Mouse (Mus musculus) hindbrain, embryonic 15.5 days (tissue): ENCODE results near the gene Gmcl1. TPM values are rescaled to one million over a fixed set of nuclear protein-coding genes. Genes with fewer than 3 reads are reported as not detected.

Experiments
- ATAC-seq: fragments of 200-750 bp; cut with Nextera tagmentation; 2 replicates; pipeline ENCODE4 v1.8.0; 2017; ENCODE audit warnings: low read depth, moderate number of reproducible peaks, moderate TSS enrichment; ENCODE audit not compliant: low FRiP score
- H3K27ac ChIP-seq: fragments of 300-500 bp; sonication (generic); replicated peaks from 2 replicates; pipeline ENCODE4 v1.5.1; 2015; ENCODE audit warnings: mild to moderate bottlenecking, inconsistent platforms
- H3K27me3 ChIP-seq: fragments of 300-500 bp; sonication (generic); 2 replicates; pipeline ENCODE4 v1.6.1; 2015; ENCODE audit warnings: control low read depth, inconsistent platforms
- H3K36me3 ChIP-seq: fragments of 300-500 bp; sonication (generic); 2 replicates; pipeline ENCODE4 v1.6.1; 2015; ENCODE audit warnings: control low read depth, inconsistent platforms
- H3K4me1 ChIP-seq: fragments of 300-500 bp; sonication (generic); replicated peaks from 2 replicates; pipeline ENCODE4 v1.6.1; 2015; ENCODE audit warnings: control low read depth, inconsistent platforms
- H3K4me2 ChIP-seq: fragments of 300-500 bp; sonication (generic); 2 replicates; pipeline ENCODE4 v1.6.1; 2015; ENCODE audit warnings: moderate library complexity, mild to moderate bottlenecking, inconsistent platforms
- H3K4me3 ChIP-seq: fragments of 300-500 bp; sonication (generic); 2 replicates; pipeline ENCODE4 v1.5.1; 2015; ENCODE audit warnings: mild to moderate bottlenecking, inconsistent platforms
- H3K9ac ChIP-seq: fragments of 300-500 bp; sonication (generic); 2 replicates; pipeline ENCODE4 v1.6.1; 2015; ENCODE audit warnings: inconsistent platforms
- H3K9me3 ChIP-seq: fragments of 300-500 bp; sonication (generic); 2 replicates; pipeline ENCODE4 v1.6.1; 2016; ENCODE audit warnings: control low read depth, inconsistent platforms
- WGBS: fragments of 180-500 bp; shearing (Covaris S2); methylation state at CpG from one replicate; pipeline ENCODE4 v1.1.7; 2015; 5-methylcytosine and 5-hydroxymethylcytosine counted together
- polyA plus RNA-seq: library from polyadenylated mRNA; unstranded; fragments of >200 nt; fragmentation: Nextera tagmentation; extraction: Ambion mirVana; gene quantifications from 2 replicates; pipeline ENCODE4 v1.2.1, GENCODE M21; 2015

The Gmcl1 gene
- polyA plus RNA-seq, 1 experiment from 2014 or later = 36.4 TPM

DNA sequence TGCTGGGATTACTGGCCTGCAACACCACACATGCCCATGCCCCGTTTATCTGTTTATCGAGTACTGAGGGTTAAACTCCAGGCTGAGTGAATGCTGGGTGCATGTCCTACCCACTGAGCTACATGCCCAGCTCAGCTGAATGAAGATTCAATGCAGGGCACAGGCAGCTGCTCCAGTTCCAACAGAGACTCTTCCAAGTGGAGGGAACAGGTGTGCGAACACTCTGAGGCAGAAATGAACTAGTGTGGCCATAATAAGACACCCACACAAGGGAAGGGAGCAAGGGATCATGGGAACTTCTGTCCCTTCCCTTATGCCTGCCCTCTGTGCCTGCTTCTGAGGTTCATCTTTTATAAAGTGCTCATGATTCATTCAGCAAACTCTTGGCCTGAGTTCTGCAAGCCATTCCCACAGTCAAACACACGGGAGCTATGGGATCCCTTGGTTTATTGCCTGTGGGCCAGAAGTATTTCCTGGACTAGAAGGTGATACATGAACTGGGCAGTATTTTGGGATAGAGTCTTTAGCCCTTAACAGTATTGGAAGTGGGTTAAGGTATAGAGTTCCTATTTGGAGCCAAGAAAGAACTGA is 35.1 kb upstream of the Gmcl1 start:
- no peaks in the 10 kb centered on the region for H3K9me3 ChIP-seq
- H3K9ac ChIP-seq = no peak overlapping the region
- H3K4me1 ChIP-seq = no peaks in the 10 kb centered on the region
- H3K27me3 ChIP-seq = no peaks in the 10 kb centered on the region
- H3K36me3 ChIP-seq = no peaks in the 10 kb centered on the region
- WGBS = 91% methylated on average over 4 of the region's 4 CpGs
- H3K4me2 ChIP-seq = no peak overlapping the region
- H3K27ac ChIP-seq = no peak overlapping the region
- no peak for ATAC-seq
- no peak overlapping the region for H3K4me3 ChIP-seq

DNA sequence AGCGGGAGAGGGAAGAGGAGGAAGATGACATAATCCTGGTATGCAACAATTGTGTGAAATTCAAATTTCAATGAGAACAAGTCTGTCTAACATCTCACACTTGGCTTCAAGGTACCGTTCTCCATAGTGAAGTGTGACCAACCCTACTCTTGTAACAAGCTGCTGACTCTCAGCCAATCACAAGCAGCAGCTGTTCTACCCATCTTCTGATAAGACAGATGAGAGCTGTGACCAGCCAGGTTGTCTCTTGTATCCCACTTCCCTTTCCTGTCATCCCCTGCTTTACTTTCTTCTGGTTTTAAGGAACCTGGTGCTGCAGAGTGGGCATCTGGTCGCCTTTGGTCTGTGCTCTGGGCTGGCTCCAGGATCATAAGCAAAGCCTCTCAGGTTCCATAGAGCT is 34.3 kb upstream of the Gmcl1 start:
- Histone ChIP-seq H3K4me3 (no peak overlapping the region), H3K27ac (no peak overlapping the region), H3K4me2 (no peak overlapping the region), H3K9ac (no peak overlapping the region), H3K36me3 (no peaks in the 10 kb centered on the region), H3K4me1 (no peaks in the 10 kb centered on the region), H3K27me3 (no peaks in the 10 kb centered on the region), H3K9me3 (no peaks in the 10 kb centered on the region)
- WGBS = 86% methylated on average over 3 of the region's 3 CpGs
- ATAC-seq = no peak

DNA sequence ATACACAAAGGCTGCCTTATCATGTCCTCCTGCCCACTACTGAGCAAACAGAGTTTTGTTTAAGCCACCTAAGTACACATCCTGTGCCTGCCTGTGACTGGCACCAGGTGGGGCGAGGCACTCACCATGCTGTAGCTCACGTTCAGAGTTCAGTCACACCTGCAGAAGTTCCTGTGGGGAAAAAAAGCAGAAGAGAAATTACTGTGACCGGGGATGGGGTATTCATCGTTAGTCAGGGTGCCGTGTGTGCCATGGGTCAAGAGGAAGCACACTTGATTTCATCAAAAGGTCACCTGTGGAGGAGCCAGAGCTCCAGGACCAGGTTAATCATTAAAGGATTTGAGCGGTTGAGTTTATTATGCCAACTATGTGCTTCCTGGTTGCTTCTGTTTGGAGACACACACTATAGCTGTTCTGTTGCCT is 32.5 kb upstream of the Gmcl1 start:
- WGBS = 86% methylated on average over 6 of the region's 6 CpGs
- no peaks in the 10 kb centered on the region for H3K9me3 ChIP-seq
- no peak overlapping the region for H3K27ac ChIP-seq
- H3K4me2 ChIP-seq = no peak overlapping the region
- H3K9ac ChIP-seq = no peak overlapping the region
- H3K4me3 ChIP-seq = no peak overlapping the region
- ATAC-seq = no peak
- no peaks in the 10 kb centered on the region for H3K36me3 ChIP-seq
- H3K4me1 ChIP-seq = no peaks in the 10 kb centered on the region
- H3K27me3 ChIP-seq = no peaks in the 10 kb centered on the region

DNA sequence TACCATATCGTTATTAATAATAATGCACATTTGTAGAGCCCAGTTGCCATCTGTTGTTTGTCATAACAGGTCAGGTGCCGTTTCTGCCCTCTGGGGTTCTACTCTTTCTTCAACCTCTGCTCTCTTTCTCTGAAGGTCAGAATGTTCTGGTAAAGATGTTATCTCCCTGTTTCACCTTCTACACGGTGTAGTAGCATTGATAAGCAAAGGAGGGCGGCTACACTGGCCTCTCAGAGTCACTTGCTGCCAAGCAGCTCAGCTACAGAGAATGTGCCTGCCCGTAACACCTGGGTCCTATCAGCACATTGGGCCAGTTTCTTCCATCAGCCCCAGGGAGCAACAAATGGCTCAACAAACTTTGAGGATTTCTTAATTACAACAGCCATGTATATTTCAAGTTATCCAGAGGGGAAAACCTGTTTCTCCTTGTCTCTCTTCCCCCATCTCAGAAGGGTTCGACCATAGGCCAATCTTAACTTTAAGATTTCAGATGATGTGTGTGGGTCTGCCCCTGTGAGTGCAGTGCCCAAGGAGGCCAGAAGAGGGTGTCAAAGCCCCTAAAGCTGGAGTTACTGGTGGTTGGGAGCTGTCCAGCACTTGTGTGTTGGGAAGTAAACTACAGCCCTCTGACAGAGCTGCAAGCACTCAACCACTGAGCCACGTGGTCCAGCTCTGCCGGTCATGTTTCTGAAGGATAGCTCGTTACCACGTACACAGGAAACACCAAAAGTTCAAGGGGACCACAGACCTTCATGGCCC is 21.1 kb upstream of the Gmcl1 start:
- Histone ChIP-seq H3K27me3 (no peaks in the 10 kb centered on the region), H3K9ac (no peak overlapping the region), H3K4me3 (no peak overlapping the region), H3K4me2 (no peak overlapping the region), H3K4me1 (no peaks in the 10 kb centered on the region), H3K27ac (no peak overlapping the region), H3K9me3 (no peaks in the 10 kb centered on the region), H3K36me3 (no peaks in the 10 kb centered on the region)
- ATAC-seq = no peak
- 92% methylated on average over 10 of the region's 10 CpGs for WGBS

DNA sequence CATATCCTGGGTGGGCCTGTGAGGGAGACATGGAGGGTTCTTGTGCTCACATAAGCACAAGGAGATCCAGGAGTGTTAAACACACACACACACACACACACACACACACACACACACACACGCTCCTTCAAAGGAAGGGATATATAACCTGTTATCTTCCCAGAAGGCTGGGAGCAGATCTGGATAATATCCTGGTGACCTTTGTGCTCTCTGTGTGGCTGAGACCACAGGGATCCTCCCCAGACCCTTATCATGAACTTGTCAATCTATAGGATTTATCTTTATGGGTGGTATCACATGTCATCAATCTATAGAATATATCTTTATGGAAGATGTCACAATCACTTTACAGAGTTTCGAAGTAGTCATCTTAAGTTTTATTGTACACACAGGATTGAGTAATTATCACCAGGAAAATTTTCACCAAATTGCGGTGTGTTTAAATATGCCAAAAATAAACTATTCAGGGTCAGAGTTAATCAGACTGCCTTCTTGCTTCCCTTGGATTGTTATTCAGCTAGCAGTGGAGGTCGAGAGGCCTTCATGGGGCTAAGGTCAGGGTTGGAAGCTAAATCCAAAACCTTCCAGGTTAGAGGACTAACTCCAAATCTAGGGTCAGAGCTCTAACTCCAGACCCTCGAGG is 19.8 kb upstream of the Gmcl1 start:
- 90% methylated on average over 5 of the region's 5 CpGs for WGBS

DNA sequence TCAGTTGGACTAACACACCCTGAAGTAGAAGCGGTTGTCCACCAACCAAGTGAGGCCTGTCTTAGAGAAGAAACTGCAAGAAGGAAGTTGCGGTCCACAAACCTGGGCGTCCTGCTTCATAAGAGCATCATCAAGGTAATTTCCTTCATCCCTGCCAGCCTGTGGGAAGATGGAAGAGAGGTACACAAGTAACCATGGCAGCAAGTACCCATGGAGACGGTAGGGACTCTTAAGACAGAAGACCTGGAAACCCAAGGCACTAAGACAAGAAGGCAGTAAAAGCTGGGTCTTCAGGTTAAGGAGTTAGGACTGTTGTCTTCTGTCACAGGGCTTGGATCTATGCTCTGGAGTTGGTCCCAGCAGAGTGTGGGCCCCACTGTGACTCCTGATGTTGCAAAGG is 17.8 kb upstream of the Gmcl1 start:
- WGBS = 94% methylated on average over 4 of the region's 4 CpGs
- no peak overlapping the region for H3K9ac ChIP-seq
- ATAC-seq = no peak

More for the DNA sequence above, 19.8 kb upstream of the Gmcl1 start:
- H3K36me3 ChIP-seq = no peaks in the 10 kb centered on the region
- ATAC-seq = no peak
- H3K9me3 ChIP-seq = no peaks in the 10 kb centered on the region
- no peak overlapping the region for H3K4me2 ChIP-seq
- H3K4me3 ChIP-seq = no peak overlapping the region
- H3K27me3 ChIP-seq = no peaks in the 10 kb centered on the region
- H3K9ac ChIP-seq = no peak overlapping the region
- H3K27ac ChIP-seq = no peak overlapping the region
- H3K4me1 ChIP-seq = no peaks in the 10 kb centered on the region

DNA sequence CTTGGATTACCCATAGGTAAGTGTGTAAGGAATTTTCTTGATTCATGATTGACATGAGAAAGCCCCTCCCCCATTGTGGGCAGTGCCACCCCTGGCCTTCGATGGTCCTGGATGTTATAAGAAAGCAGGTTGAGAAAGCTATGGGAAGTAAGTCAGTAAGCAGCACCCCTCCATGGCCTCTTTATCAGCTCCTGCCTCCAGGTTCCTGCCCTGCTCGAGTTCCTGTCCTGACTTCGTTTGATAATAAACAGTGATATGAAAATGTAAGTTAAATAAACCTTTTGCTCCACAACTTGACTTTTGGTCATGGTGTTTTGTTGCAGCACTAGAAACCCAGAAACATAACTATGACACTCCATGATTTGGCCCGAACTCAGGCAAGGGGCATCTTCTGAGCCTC is 16.6 kb upstream of the Gmcl1 start:
- Histone ChIP-seq H3K36me3 (no peaks in the 10 kb centered on the region), H3K4me2 (no peak overlapping the region), H3K27ac (no peak overlapping the region), H3K27me3 (no peaks in the 10 kb centered on the region), H3K9me3 (no peaks in the 10 kb centered on the region), H3K4me3 (no peak overlapping the region), H3K4me1 (no peaks in the 10 kb centered on the region), H3K9ac (no peak overlapping the region)
- 83% methylated on average over 4 of the region's 4 CpGs for WGBS
- ATAC-seq = no peak

More for the DNA sequence above, 17.8 kb upstream of the Gmcl1 start:
- H3K4me2 ChIP-seq = no peak overlapping the region
- H3K27ac ChIP-seq = no peak overlapping the region
- H3K36me3 ChIP-seq = no peaks in the 10 kb centered on the region
- H3K4me3 ChIP-seq = no peak overlapping the region
- no peaks in the 10 kb centered on the region for H3K9me3 ChIP-seq
- H3K4me1 ChIP-seq = no peaks in the 10 kb centered on the region
- no peaks in the 10 kb centered on the region for H3K27me3 ChIP-seq

DNA sequence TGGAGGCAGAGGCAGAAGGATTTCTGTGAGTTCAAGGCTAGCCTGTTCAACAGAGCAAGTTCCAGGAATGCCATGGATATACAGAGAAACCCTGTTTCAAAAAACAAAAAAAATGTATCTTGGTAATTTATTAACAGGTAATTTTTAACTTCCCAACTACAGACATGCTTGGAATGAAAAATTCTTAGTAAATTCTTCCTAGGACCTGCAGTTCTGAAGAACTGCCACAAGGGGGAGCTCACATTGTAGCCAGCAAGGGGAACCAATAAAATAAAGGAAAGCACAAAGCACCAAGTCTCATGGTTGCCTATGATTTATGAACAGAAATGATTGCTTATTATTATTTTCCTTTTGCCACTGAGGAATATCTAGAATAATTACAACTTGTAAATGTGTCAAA is 14.0 kb upstream of the Gmcl1 start:
- Histone ChIP-seq H3K4me1 (no peaks in the 10 kb centered on the region), H3K4me2 (no peak overlapping the region), H3K27ac (no peak overlapping the region), H3K9ac (no peak overlapping the region), H3K9me3 (no peaks in the 10 kb centered on the region), H3K27me3 (no peaks in the 10 kb centered on the region), H3K36me3 (no peaks in the 10 kb centered on the region), H3K4me3 (no peak overlapping the region)
- ATAC-seq = no peak

DNA sequence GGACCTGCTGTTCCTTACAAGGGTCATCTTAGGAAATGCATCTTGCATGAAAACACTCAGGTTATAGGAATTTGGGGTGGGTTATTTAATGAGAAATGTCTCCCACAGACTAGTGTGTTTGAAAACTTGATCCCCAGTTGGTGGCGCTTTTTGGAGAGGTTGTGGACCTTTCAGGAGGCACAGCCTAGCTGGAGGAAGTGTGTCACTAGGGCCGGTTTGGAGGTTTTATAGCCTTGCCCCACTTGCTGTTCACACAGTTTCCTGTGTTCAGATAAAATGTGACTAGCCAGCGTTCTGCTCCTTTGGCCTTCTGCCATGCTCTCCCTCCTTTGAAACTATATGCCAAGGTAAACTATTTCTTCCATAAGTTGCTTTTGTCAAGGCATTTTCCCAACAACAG is 7.5 kb upstream of the Gmcl1 start:
- Histone ChIP-seq H3K27ac (no peak overlapping the region), H3K4me2 (no peak overlapping the region), H3K36me3 (no peaks in the 10 kb centered on the region), H3K4me3 (no peak overlapping the region), H3K9me3 (no peaks in the 10 kb centered on the region), H3K27me3 (no peaks in the 10 kb centered on the region), H3K9ac (no peak overlapping the region), H3K4me1 (no peaks in the 10 kb centered on the region)
- ATAC-seq = no peak
- WGBS = 29% methylated on average over 3 of the region's 3 CpGs

DNA sequence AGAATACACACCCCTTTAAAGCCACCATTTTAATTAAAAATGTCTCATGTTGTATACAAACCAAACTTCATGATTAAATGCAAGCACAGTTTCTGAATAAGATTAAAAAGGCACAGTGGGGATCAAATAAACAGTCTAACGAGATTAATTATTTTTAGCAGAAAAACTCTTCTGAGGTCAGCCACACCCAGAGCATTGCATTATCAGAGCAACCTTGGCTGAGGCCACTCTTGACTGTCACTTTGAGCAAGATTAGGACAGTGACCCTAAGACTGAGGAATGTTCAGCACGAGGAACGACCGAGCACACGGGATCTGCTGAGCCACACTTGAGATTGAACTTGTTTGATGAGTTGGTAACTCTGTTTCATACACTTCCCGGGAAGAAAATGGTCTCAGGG is 3.6 kb upstream of the Gmcl1 start:
- H3K4me1 ChIP-seq = peaks cover 15% of the 10 kb centered on the region

DNA sequence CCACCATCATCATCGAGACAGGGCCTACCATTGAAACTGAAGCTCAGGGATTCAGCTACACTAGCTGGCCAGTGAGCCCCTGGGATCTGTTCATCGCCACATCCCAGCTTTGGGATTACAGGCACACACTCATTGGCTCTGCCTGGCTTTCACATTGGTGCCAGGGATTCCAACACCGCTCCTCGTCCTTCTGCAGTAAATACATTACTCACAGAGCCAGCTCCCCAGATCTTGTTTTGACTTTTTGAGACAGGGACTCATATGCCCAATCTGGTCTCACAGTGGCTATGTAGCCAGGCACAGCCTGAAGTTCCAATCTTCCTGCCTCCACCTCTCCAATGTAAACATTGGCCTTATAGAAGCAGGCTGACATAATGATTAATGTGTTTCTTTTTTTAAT is 3.1 kb upstream of the Gmcl1 start:
- Histone ChIP-seq H3K9ac (no peak overlapping the region), H3K36me3 (no peaks in the 10 kb centered on the region), H3K27ac (no peak overlapping the region), H3K4me3 (no peak overlapping the region), H3K27me3 (no peaks in the 10 kb centered on the region), H3K9me3 (no peaks in the 10 kb centered on the region), H3K4me1 (peaks cover 18% of the 10 kb centered on the region), H3K4me2 (no peak overlapping the region)
- 88% methylated on average over 4 of the region's 4 CpGs for WGBS
- no peak for ATAC-seq

More for the DNA sequence above, 3.6 kb upstream of the Gmcl1 start:
- H3K36me3 ChIP-seq = no peaks in the 10 kb centered on the region
- no peak overlapping the region for H3K9ac ChIP-seq
- no peaks in the 10 kb centered on the region for H3K9me3 ChIP-seq
- H3K4me3 ChIP-seq = no peak overlapping the region
- H3K27me3 ChIP-seq = no peaks in the 10 kb centered on the region
- H3K27ac ChIP-seq = no peak overlapping the region
- no peak overlapping the region for H3K4me2 ChIP-seq
- ATAC-seq = no peak
- WGBS = 85% methylated on average over 6 of the region's 6 CpGs

DNA sequence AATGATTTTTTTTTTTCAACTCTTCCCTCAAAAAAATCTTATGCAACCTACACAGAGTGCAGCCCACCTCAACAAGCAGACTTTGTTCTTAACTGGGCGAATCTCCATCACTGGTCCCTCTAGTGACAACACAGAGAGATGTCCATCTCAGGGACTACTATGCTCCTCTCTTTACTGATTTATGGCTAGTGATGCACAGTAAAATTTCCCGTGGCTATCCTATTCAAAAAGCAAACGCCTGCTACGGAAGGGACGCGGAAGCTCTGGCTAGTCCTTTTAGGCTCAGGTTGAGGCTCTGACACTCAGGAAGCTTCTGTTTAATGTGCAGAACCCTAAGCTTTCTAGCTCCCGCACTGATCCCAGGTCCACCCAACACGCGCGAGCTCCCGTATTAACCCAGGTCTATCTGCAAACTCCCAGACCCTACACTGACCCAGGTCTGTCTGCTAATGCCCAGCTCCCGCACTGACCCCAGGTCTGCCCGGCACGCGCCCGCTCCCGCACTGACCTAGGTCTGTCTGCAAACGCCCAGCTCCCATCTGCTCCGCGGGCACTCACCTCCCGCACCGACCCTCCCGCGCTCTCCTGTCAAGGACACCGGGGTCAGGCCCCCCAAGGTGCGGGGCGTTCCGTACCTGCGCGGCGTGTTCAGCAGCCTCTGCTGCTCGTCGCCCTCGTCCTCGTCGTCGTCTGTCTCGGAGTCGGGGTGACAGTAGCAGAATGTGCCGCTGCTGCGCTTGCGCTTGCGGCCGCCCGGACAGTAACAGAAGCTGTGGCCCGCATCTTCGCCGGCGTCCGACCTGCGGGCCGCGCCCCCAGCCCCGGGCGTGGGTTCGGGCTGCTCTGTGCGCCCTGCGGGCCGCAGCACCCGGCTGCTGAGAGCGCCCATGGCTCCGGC is 658 bp downstream of the Gmcl1 start:
- no peaks in the 10 kb centered on the region for H3K27me3 ChIP-seq
- no peaks in the 10 kb centered on the region for H3K36me3 ChIP-seq
- peak overlapping the region; percentile 78 for H3K4me2 ChIP-seq
- H3K9ac ChIP-seq = peak overlapping the region; percentile 81
- ATAC-seq = peak; percentile 55
- H3K4me1 ChIP-seq = peaks cover 33% of the 10 kb centered on the region
- H3K4me3 ChIP-seq = peak overlapping the region; percentile 88
- peak overlapping the region; percentile 94 for H3K27ac ChIP-seq
- H3K9me3 ChIP-seq = no peaks in the 10 kb centered on the region
- under 1% methylated on average over 57 of the region's 62 CpGs for WGBS
